In the genomic region with DNA sequence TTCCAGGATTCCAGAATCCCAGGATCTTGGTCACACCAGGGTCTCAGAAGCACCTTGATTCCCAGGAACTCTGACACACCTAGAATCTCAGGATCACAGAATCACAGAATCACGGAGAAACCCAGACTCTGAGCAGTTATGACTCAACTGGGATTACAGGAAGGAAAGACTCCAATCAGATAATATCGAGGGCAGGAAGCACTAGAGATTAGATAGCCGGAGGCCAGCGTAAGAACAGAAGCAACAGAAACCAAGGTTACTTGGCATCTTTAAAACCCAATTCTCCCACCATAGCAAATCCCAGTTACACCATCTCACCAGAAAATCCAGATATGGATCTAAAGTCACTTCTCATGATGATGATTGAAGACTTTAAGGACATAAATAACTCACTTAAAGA, we compare ENCODE assay signal across 24 mouse cellular contexts.
DNase-seq lines count a peak whose midpoint lies in the region; ATAC-seq and TF ChIP-seq lines count a peak whose summit lies in the region.
"Had no signal": no experiment of that assay in that cellular context is flagged by ENCODE, and none has a peak within 500 bp of the region (broad histone marks: within the 10 kb centered on the region; RNA-seq: fewer than 3 reads in every experiment).

No protein-coding gene starts in this region.

- no peaks in the 10 kb centered on the region for H3K27me3 ChIP-seq in E14TG2a.4 (ENCODE audit: insufficient read depth, low read length)
- no peaks in the 10 kb centered on the region for H3K27me3 ChIP-seq in hindbrain, embryonic 11.5 days (ENCODE audit: control insufficient read depth, insufficient read depth, low read length)
- H3K27me3 ChIP-seq in hindbrain, embryonic 16.5 days (replicated peaks; ENCODE audit: control insufficient read depth, insufficient read depth, low read length), result no peaks in the 10 kb centered on the region
- H3K27me3 ChIP-seq: CH12.LX; embryonic facial prominence, embryonic 12.5 days; forebrain, embryonic 12.5 days had no signal

- ATAC-seq in hindbrain, embryonic 11.5 days (ENCODE audit: low FRiP score), result no peak
- ATAC-seq in hindbrain, embryonic 16.5 days, result no peak
- ATAC-seq: CD4-positive, CD25-positive, alpha-beta regulatory T cell, adult 4 months; forebrain, embryonic 14.5 days; forebrain, embryonic 16.5 days had no signal

- no peaks in the 10 kb centered on the region for H3K9me3 ChIP-seq in E14TG2a.4 (ENCODE audit: low read length)
- H3K9me3 ChIP-seq in hindbrain, embryonic 11.5 days (ENCODE audit: control insufficient read depth, low read length), result no peaks in the 10 kb centered on the region
- H3K9me3 ChIP-seq in hindbrain, embryonic 16.5 days (ENCODE audit: control insufficient read depth, low read length), result no peaks in the 10 kb centered on the region
- H3K9me3 ChIP-seq: embryonic facial prominence, embryonic 10.5 days; embryonic facial prominence, embryonic 12.5 days; forebrain, embryonic 12.5 days had no signal

- 0 out of 2 replicates have a peak overlapping the region, but pooled peaks have one; percentile 13 for H3K4me3 ChIP-seq in E14TG2a.4 (replicated peaks; ENCODE audit: low read length)
- H3K4me3 ChIP-seq in hindbrain, embryonic 11.5 days (ENCODE audit: low read depth, low read length), result no peak overlapping the region
- no peak overlapping the region for H3K4me3 ChIP-seq in hindbrain, embryonic 16.5 days (ENCODE audit: low read length)
- H3K4me3 ChIP-seq: embryonic facial prominence, embryonic 10.5 days; embryonic facial prominence, embryonic 12.5 days; forebrain, embryonic 12.5 days had no signal

- no peak for TF ChIP-seq CTCF in E14TG2a.4 (conservative IDR thresholded peaks at IDR 0.05; ENCODE audit: low read length)

- no peak overlapping the region for H3K27ac ChIP-seq in hindbrain, embryonic 11.5 days (ENCODE audit: low read depth, low read length)
- no peak overlapping the region for H3K27ac ChIP-seq in hindbrain, embryonic 16.5 days (ENCODE audit: low read depth, low read length)
- H3K27ac ChIP-seq: embryonic facial prominence, embryonic 10.5 days; embryonic facial prominence, embryonic 12.5 days; forebrain, embryonic 12.5 days had no signal

- H3K4me1 ChIP-seq in E14TG2a.4 (replicated peaks; ENCODE audit: low read depth, low read length), result peaks cover 20% of the 10 kb centered on the region
- no peaks in the 10 kb centered on the region for H3K4me1 ChIP-seq in hindbrain, embryonic 11.5 days (replicated peaks; ENCODE audit: control insufficient read depth, insufficient read depth, low read length)
- H3K4me1 ChIP-seq in hindbrain, embryonic 16.5 days (ENCODE audit: control insufficient read depth, insufficient read depth, low read depth, low read length), result no peaks in the 10 kb centered on the region
- H3K4me1 ChIP-seq: embryonic facial prominence, embryonic 10.5 days; embryonic facial prominence, embryonic 12.5 days; forebrain, embryonic 12.5 days had no signal

- peak; percentile 54 for DNase-seq in 416B (ENCODE audit: low read depth)
- peak; percentile 17 for DNase-seq in MN1 (ENCODE audit: low spot score)
- DNase-seq in gonadal fat pad, adult 2 months (ENCODE audit: low read depth), result peak; percentile 42
- no peak for DNase-seq in left cerebral cortex, postnatal 14 days (ENCODE audit: low spot score in 2 of 2)
- DNase-seq in hindbrain, embryonic 11.5 days (ENCODE audit: low spot score), result no peak
- DNase-seq: adrenal gland, adult 2 months; adrenal gland, postnatal 10 days; adrenal gland, postnatal 25 days; B cell, adult 2 months; cerebellum, adult 11 months; cerebellum, adult 18-20 months; cerebellum, adult 8-10 months; cerebellum, adult 9-11 months; cerebellum, postnatal 14 days; cerebellum, postnatal 36 days had no signal

- WGBS in hindbrain, embryonic 11.5 days, result 91% methylated on average over 4 of the region's 4 CpGs
- 91% methylated on average over 4 of the region's 4 CpGs for WGBS in hindbrain, embryonic 16.5 days

- H3K9ac ChIP-seq in hindbrain, embryonic 11.5 days (ENCODE audit: low read depth, low read length), result no peak overlapping the region
- no peak overlapping the region for H3K9ac ChIP-seq in hindbrain, embryonic 16.5 days (ENCODE audit: low read depth, low read length)
- H3K9ac ChIP-seq: embryonic facial prominence, embryonic 12.5 days; forebrain, embryonic 12.5 days had no signal

- intact Hi-C loops in left cerebral cortex, postnatal 14 days (cut with DNase I), result no loop called here

- no peaks in the 10 kb centered on the region for H3K36me3 ChIP-seq in E14TG2a.4 (ENCODE audit: insufficient read depth, low read length)
- H3K36me3 ChIP-seq in hindbrain, embryonic 11.5 days (ENCODE audit: control insufficient read depth, insufficient read depth, low read length), result no peaks in the 10 kb centered on the region
- H3K36me3 ChIP-seq in hindbrain, embryonic 16.5 days (ENCODE audit: control insufficient read depth, insufficient read depth, low read length), result no peaks in the 10 kb centered on the region
- H3K36me3 ChIP-seq: embryonic facial prominence, embryonic 10.5 days; embryonic facial prominence, embryonic 12.5 days; forebrain, embryonic 12.5 days had no signal

- H3K4me2 ChIP-seq in hindbrain, embryonic 11.5 days (replicated peaks; ENCODE audit: low read depth, low read length), result no peak overlapping the region
- no peak overlapping the region for H3K4me2 ChIP-seq in hindbrain, embryonic 16.5 days (ENCODE audit: low read length)
- H3K4me2 ChIP-seq: embryonic facial prominence, embryonic 12.5 days; forebrain, embryonic 12.5 days had no signal

Comparison
In these comparisons a context has a peak if more than half of its experiments do, and no peak if none do; other contexts are left out.
1. DNase-seq: peak in 416B (single experiment), MN1 (single experiment) and gonadal fat pad, adult 2 months (single experiment); none in left cerebral cortex, postnatal 14 days (0 of 2) and hindbrain, embryonic 11.5 days (single experiment).